Mouse (Mus musculus) forebrain, postnatal 0 days (tissue): ENCODE results near the gene Adamts8. TPM values are rescaled to one million over a fixed set of nuclear protein-coding genes. Genes with fewer than 3 reads are reported as not detected.

Experiments used
- ATAC-seq: fragments of 200-750 bp; cut with Nextera tagmentation; 2 replicates; pipeline ENCODE4 v1.8.0; 2017; ENCODE audit warnings: mild to moderate bottlenecking, moderate library complexity
- DNase-seq: peaks from one replicate; pipeline ENCODE4 v3.0.0-alpha.2; 2015
- H3K27ac ChIP-seq: fragments of 300-500 bp; sonication (generic); 2 replicates; pipeline ENCODE4 v1.5.1; 2014; ENCODE audit warnings: low read depth, mild to moderate bottlenecking, antibody characterized with exemption, low read length, moderate library complexity, mixed read lengths
- H3K27me3 ChIP-seq: fragments of 300-500 bp; sonication (generic); 2 replicates; pipeline ENCODE4 v1.6.1; 2014; ENCODE audit warnings: mild to moderate bottlenecking, low read length, mixed read lengths; ENCODE audit not compliant: insufficient read depth
- H3K36me3 ChIP-seq: fragments of 300-500 bp; sonication (generic); 2 replicates; pipeline ENCODE4 v1.6.1; 2014; ENCODE audit warnings: mild to moderate bottlenecking, moderate library complexity; ENCODE audit not compliant: insufficient read depth
- H3K4me1 ChIP-seq: fragments of 300-500 bp; sonication (generic); 2 replicates; pipeline ENCODE4 v1.6.1; 2014; ENCODE audit warnings: antibody characterized with exemption; ENCODE audit not compliant: insufficient read depth
- H3K4me2 ChIP-seq: fragments of 300-500 bp; sonication (generic); 2 replicates; pipeline ENCODE4 v1.6.1; 2014; ENCODE audit warnings: low read depth, mild to moderate bottlenecking, moderate library complexity
- H3K4me3 ChIP-seq: fragments of 300-500 bp; sonication (generic); 2 replicates; pipeline ENCODE4 v1.5.1; 2014; ENCODE audit warnings: low read depth, low read length, mixed read lengths
- H3K9ac ChIP-seq: fragments of 300-500 bp; sonication (generic); 2 replicates; pipeline ENCODE4 v1.6.1; 2014; ENCODE audit warnings: mild to moderate bottlenecking
- H3K9me3 ChIP-seq: fragments of 300-500 bp; sonication (generic); 2 replicates; pipeline ENCODE4 v1.6.1; 2016; ENCODE audit warnings: low read length
- CTCF ChIP-seq: sonication (generic); IDR thresholded peaks from 2 replicates; pipeline ENCODE4 v1.5.1; 2016; ENCODE audit warnings: antibody characterized with exemption, control low read depth, low read depth
- WGBS: fragments of 180-500 bp; shearing (Covaris S2); extraction: QIAGEN DNeasy Blood & Tissue Kit; methylation state at CpG from one replicate; pipeline ENCODE4 v1.1.7; 2014; 5-methylcytosine and 5-hydroxymethylcytosine counted together
- polyA plus RNA-seq: library from polyadenylated mRNA; unstranded; fragments of >200 nt; fragmentation: Nextera tagmentation; extraction: Ambion mirVana; gene quantifications from 2 replicates; pipeline ENCODE4 v1.2.1, GENCODE M21; 2015
- total RNA-seq: library from RNA; depleted of rRNA; stranded (reverse); fragments of >200 nt; gene quantifications from 2 replicates; pipeline ENCODE4 v1.2.3, GENCODE M21; 2014

The Adamts8 gene
- total and polyA plus RNA-seq, 2 experiments from 2014 or later = 1.7 to 3.0 TPM

- peaks cover 23% of the 10 kb centered on the region for H3K27me3 ChIP-seq
- H3K4me2 ChIP-seq = no peak overlapping the region
- 7% methylated on average over 6 of the region's 6 CpGs for WGBS
- H3K27ac ChIP-seq = no peak overlapping the region
- no peak overlapping the region for H3K4me3 ChIP-seq
- ATAC-seq (peak; percentile 53), DNase-seq (peak; percentile 95)
- no peak overlapping the region for H3K9ac ChIP-seq
- H3K4me1 ChIP-seq = no peaks in the 10 kb centered on the region
- no peaks in the 10 kb centered on the region for H3K36me3 ChIP-seq
- no peaks in the 10 kb centered on the region for H3K9me3 ChIP-seq
- peak; percentile 99 for TF ChIP-seq CTCF
Observed at GRCm38 (mm10) chr9:30940328-30940727, 2.0 kb upstream of the Adamts8 start.

- no peaks in the 10 kb centered on the region for H3K36me3 ChIP-seq
- no peak overlapping the region for H3K27ac ChIP-seq
- peaks cover 23% of the 10 kb centered on the region for H3K27me3 ChIP-seq
- H3K4me3 ChIP-seq = peak overlapping the region; percentile 72
- no peaks in the 10 kb centered on the region for H3K4me1 ChIP-seq
- WGBS = 1% methylated on average over 14 of the region's 14 CpGs
- ATAC-seq (0 out of 2 replicates have a peak, but pooled peaks have one; percentile 0), DNase-seq (no peak)
- no peak for TF ChIP-seq CTCF
- peak overlapping the region; percentile 72 for H3K9ac ChIP-seq
- H3K4me2 ChIP-seq = peak overlapping the region; percentile 99
- no peaks in the 10 kb centered on the region for H3K9me3 ChIP-seq
Observed at GRCm38 (mm10) chr9:30943341-30943740, 979 bp downstream of the Adamts8 start.

GRCm38 (mm10) chr9:30944234-30944633 lies 1.9 kb downstream of the Adamts8 start:
- TF ChIP-seq CTCF = no peak
- Histone ChIP-seq H3K9me3 (no peaks in the 10 kb centered on the region), H3K4me2 (peak overlapping the region; percentile 99), H3K27ac (no peak overlapping the region), H3K4me3 (0 out of 2 replicates have a peak overlapping the region, but pooled peaks have one; percentile 72), H3K27me3 (peaks cover 23% of the 10 kb centered on the region), H3K9ac (no peak overlapping the region), H3K36me3 (no peaks in the 10 kb centered on the region), H3K4me1 (no peaks in the 10 kb centered on the region)
- DNase-seq (no peak), ATAC-seq (no peak)
- WGBS = 23% methylated on average over 1 of the region's 1 CpGs

- Histone ChIP-seq H3K9me3 (no peaks in the 10 kb centered on the region), H3K27ac (no peak overlapping the region), H3K4me1 (no peaks in the 10 kb centered on the region), H3K36me3 (no peaks in the 10 kb centered on the region), H3K4me2 (no peak overlapping the region), H3K9ac (no peak overlapping the region), H3K4me3 (no peak overlapping the region), H3K27me3 (peaks cover 23% of the 10 kb centered on the region)
- DNase-seq (no peak), ATAC-seq (no peak)
- 69% methylated on average over 1 of the region's 1 CpGs for WGBS
- TF ChIP-seq CTCF = no peak
Observed at GRCm38 (mm10) chr9:30945276-30945675, 2.9 kb downstream of the Adamts8 start.

GRCm38 (mm10) chr9:30949422-30949821 lies 7.1 kb downstream of the Adamts8 start:
- H3K4me3 ChIP-seq = no peak overlapping the region
- H3K27ac ChIP-seq = no peak overlapping the region
- H3K4me1 ChIP-seq = no peaks in the 10 kb centered on the region
- no peak overlapping the region for H3K4me2 ChIP-seq
- TF ChIP-seq CTCF = no peak
- H3K9ac ChIP-seq = no peak overlapping the region
- H3K36me3 ChIP-seq = no peaks in the 10 kb centered on the region
- WGBS = 68% methylated on average over 3 of the region's 3 CpGs
- DNase-seq (no peak), ATAC-seq (no peak)
- no peaks in the 10 kb centered on the region for H3K9me3 ChIP-seq
- H3K27me3 ChIP-seq = 0 out of 2 replicates have a peak, but pooled peaks cover 2% of the 10 kb centered on the region

- Histone ChIP-seq H3K36me3 (no peaks in the 10 kb centered on the region), H3K9ac (no peak overlapping the region), H3K9me3 (no peaks in the 10 kb centered on the region), H3K27me3 (no peaks in the 10 kb centered on the region), H3K4me1 (no peaks in the 10 kb centered on the region), H3K4me2 (no peak overlapping the region), H3K27ac (no peak overlapping the region), H3K4me3 (no peak overlapping the region)
- no peak for TF ChIP-seq CTCF
- 50% methylated on average over 4 of the region's 4 CpGs for WGBS
- DNase-seq (no peak), ATAC-seq (peak; percentile 23; the same call in 1 of the 2 replicates)
Observed at GRCm38 (mm10) chr9:30949971-30950370, 7.6 kb downstream of the Adamts8 start.

- Histone ChIP-seq H3K4me2 (no peak overlapping the region), H3K4me3 (no peak overlapping the region), H3K27ac (no peak overlapping the region), H3K36me3 (no peaks in the 10 kb centered on the region), H3K9me3 (no peaks in the 10 kb centered on the region), H3K4me1 (no peaks in the 10 kb centered on the region), H3K9ac (no peak overlapping the region), H3K27me3 (no peaks in the 10 kb centered on the region)
- WGBS = 64% methylated on average over 4 of the region's 4 CpGs
- DNase-seq (peak; percentile 38), ATAC-seq (no peak)
- no peak for TF ChIP-seq CTCF
Observed at GRCm38 (mm10) chr9:30950592-30950991, 8.2 kb downstream of the Adamts8 start.
